Mouse (Mus musculus): ENCODE measurements around the gene Ldlr.

GRCm38 (mm10) chr9:21781657-21782468, 58.6 kb downstream of the Ldlr start:
- TF ChIP-seq CTCF (IDR thresholded peaks at IDR 0.05; ENCODE audit: borderline replicate concordance, extremely low read depth, insufficient read depth, insufficient read length) = no peak
- no peak for TF ChIP-seq POLR2A (IDR thresholded peaks at IDR 0.05; ENCODE audit: borderline replicate concordance, extremely low read depth, insufficient read depth, insufficient read length, poor library complexity, severe bottlenecking)
